Mouse (Mus musculus) spleen, postnatal 14 days (tissue): ENCODE data around the gene Trp53rkb.
A peak's percentile ranks its signal among the peaks of the same experiment; 100 is the strongest.

Experiments
- DNase-seq, 2 experiments: peaks; one replicate each; pipeline ENCODE4 v3.0.0; 2021 to 2022; ENCODE audit warnings: low spot score in 2 of 2

The Trp53rkb gene

GRCm38 (mm10) chr2:166792355-166792754 lies at the start of gene Trp53rkb:
Trp53rkb (plus strand) TSS chr2:166792531.
- no peak for DNase-seq

- no peak for DNase-seq
These were observed 48.8 kb upstream of the Trp53rkb start for GRCm38 (mm10) chr2:166743504-166743903.

GRCm38 (mm10) chr2:166744433-166744832 lies 47.9 kb upstream of the Trp53rkb start:
- no peak for DNase-seq

- peak in 1 of 2 experiments; percentile 34 for DNase-seq
These were observed 46.5 kb upstream of the Trp53rkb start for GRCm38 (mm10) chr2:166745849-166746248.

- DNase-seq: peak; percentile 27 to 29
These were observed 45.9 kb upstream of the Trp53rkb start for GRCm38 (mm10) chr2:166746261-166746913.

GRCm38 (mm10) chr2:166750620-166751191 lies 41.6 kb upstream of the Trp53rkb start:
- DNase-seq: no peak

- no peak for DNase-seq
These were observed 38.1 kb upstream of the Trp53rkb start for GRCm38 (mm10) chr2:166754194-166754593.

GRCm38 (mm10) chr2:166754760-166755159 lies 37.6 kb upstream of the Trp53rkb start:
- DNase-seq: no peak

GRCm38 (mm10) chr2:166757969-166758368 lies 34.4 kb upstream of the Trp53rkb start:
- DNase-seq: no peak

GRCm38 (mm10) chr2:166764051-166764450 lies 28.3 kb upstream of the Trp53rkb start:
- DNase-seq: no peak

GRCm38 (mm10) chr2:166767591-166767990 lies 24.7 kb upstream of the Trp53rkb start:
- DNase-seq: no peak

- DNase-seq: no peak
These were observed 20.9 kb upstream of the Trp53rkb start for GRCm38 (mm10) chr2:166771396-166771795.

GRCm38 (mm10) chr2:166773587-166773986 lies 18.7 kb upstream of the Trp53rkb start:
- no peak for DNase-seq

GRCm38 (mm10) chr2:166774275-166774674 lies 18.1 kb upstream of the Trp53rkb start:
- DNase-seq: no peak

- no peak for DNase-seq
These were observed 16.9 kb upstream of the Trp53rkb start for GRCm38 (mm10) chr2:166775357-166775893.

GRCm38 (mm10) chr2:166776272-166776671 lies 16.1 kb upstream of the Trp53rkb start:
- peak; percentile 45 to 66 for DNase-seq

- DNase-seq: no peak
These were observed 12.4 kb upstream of the Trp53rkb start for GRCm38 (mm10) chr2:166779956-166780355.

GRCm38 (mm10) chr2:166780980-166781578 lies 11.3 kb upstream of the Trp53rkb start:
- peak; percentile 59 to 79 for DNase-seq

GRCm38 (mm10) chr2:166784376-166784775 lies 8.0 kb upstream of the Trp53rkb start:
- no peak for DNase-seq

- DNase-seq: peak; percentile 70 to 81
These were observed 5.9 kb upstream of the Trp53rkb start for GRCm38 (mm10) chr2:166786353-166787004.

GRCm38 (mm10) chr2:166791738-166792137 lies 593 bp upstream of the Trp53rkb start:
- DNase-seq: no peak

- peak; percentile 78 to 85 for DNase-seq
These were observed 1.3 kb downstream of the Trp53rkb start for GRCm38 (mm10) chr2:166793542-166794214.
